Mouse (Mus musculus) cerebellum, postnatal 14 days (tissue): ENCODE measurements around the gene Adap2.

Experiments used
- DNase-seq, 2 experiments: peaks; one replicate each; pipeline ENCODE4 v3.0.0; 2021; ENCODE audit warnings: mixed read lengths in 2 of 2

The Adap2 gene

DNA sequence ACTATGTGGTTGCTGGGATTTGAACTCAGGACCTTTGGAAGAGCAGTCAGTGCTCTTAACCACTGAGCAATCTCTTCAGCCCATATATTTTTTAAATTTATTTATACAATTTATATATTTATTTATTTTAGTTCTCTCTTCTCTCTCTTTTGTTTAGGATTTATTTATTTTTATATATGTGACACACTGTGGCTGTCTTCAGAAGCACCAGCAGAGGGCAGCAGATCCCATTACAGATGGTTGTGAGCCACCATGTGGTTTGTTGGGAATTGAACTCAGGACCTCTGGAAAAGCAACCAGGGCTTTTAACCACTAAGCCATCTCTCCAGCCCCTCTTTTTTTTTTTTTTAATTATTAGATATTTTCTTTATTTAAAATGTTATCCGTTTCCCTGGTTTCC, 46.4 kb downstream of the Adap2 start:
- peak; percentile 24 to 41 for DNase-seq

DNA sequence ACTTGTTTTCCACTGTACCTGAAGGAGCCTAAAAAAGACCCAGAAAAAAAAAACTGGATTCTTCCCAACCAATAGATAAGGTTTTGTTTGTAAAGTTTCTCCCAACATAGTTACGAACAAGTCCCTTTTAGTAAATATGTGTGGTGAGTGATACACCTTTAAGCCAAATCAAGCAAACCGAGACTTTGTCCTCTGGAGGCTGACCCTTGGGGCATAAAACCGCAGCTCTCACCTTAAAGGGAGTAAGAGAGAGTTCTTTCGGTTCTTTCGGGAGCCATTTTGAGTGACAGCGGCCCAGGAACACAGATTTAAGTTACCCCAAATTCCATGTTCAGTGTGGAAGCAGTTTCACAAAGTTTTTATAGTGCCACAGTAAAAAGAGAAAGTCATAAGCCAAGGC, 48.4 kb downstream of the Adap2 start:
- DNase-seq, result no peak

- peak; percentile 14 to 26 for DNase-seq
Measured at GRCm38 (mm10) chr11:80204037-80204436, 50.1 kb downstream of the Adap2 start.

DNA sequence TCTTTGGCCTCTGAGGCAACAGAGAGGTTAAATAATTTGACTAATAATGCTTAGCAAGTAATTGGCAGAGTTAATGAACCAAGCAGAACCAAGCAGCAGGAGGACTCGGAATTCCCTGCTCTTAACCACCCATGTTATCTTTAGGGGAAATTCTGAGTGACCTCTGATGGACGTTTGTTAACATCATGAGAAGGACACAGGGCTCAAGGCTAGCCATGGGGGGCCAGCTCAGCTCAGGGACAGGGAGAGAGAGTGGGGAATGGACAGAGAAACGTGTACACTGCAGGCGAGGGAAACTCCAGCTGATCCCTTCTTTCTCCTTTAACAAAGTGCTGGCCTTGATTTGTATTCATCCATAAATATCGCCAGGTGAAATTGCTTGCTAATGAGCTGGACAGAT, 51.0 kb downstream of the Adap2 start:
- DNase-seq, result no peak

DNA sequence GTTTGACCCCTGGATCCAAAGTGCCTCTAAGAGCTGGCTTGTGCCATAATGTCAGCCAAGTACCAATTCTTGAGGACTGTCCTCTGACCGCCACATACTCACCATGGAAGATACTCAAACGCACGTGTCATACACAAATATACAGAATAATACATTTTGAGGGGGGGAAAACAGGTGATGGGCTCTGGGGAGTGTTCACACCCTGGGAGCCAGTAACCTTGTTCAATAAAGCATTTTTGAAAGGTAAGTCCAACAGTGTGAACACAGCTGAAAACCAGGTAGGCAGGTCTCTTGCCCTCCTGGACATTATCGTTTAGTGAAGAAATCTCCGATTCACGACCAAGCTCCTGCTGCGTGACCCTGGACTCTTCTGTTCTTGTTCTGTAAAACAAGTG, 54.6 kb downstream of the Adap2 start:
- DNase-seq, result peak in 1 of 2 experiments; percentile 9

DNA sequence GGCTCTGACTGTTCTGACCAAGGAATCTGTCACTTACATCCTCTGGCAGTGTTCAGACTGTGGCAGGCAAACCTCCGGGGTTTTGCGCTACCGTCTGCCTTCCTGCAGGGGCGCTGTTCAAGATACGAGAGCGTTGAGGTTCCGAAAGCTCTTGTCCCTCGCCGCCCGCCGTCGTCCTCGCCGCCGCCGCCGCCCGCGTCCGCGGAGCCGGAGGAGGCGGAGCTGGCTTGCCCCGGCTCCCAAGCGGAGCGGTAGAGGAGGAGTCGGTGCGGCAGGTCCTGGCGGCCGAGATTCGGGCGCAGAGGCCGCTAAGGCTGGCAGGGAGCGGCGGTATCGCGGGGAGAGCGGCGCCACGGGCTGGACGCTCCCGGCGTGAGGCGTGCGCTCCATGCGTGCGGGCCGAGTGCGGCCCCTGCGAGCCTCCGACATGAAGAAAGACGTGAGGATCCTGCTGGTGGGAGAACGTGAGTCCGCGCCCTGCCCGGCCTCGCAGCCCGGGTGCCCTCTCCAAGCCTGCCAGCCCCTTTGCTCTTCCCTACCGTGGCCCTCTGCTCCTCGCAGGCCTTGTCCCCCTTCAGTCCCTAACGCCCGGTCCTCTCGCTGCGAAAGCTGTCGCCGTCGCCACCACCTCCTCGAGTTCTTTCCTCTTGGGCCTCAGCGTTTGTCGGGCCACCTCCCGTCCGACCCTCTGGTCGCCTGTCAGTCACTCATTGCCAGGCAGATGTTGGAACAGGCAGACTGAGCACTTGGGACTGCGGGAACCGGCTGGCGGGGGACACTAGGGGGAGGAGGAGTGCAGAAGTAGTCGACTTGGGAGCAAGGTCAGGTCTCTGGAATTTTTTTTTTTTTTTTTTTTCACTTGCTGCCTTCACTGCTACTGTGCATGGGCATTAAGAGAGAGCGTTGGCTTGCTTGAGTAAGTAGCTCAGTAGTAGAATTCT, 55.2 kb downstream of the Adap2 start, which contains the start of gene Rhot1:
Rhot1 (plus strand) TSS at position 160 of the 941 bp plus-strand sequence.
- peak; percentile 99 for DNase-seq

- no peak for DNase-seq
Measured at GRCm38 (mm10) chr11:80210321-80210720, 56.4 kb downstream of the Adap2 start.

DNA sequence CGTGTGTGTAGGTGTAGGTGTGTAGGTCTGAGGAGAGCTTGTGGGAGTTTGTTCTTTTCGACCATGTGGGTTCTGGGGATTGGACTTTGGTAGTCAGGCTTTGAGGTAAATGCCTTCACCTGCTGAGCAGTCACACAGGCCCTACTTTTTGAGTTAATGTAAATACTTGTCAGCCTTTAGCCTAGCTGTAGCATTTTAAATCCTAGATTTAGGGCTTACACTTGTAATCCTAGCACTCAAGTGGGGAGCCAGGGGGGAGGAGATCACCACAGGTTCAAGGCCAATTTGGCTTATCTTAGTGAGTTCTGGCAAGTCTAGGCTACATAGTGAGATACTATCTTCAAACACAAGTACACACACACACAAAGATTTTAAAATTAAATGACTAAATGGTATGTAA, 58.4 kb downstream of the Adap2 start:
- no peak for DNase-seq

GRCm38 (mm10) chr11:80215291-80215690, 61.4 kb downstream of the Adap2 start:
- DNase-seq, result no peak

GRCm38 (mm10) chr11:80218657-80219293, 64.9 kb downstream of the Adap2 start:
- no peak for DNase-seq
